Mouse (Mus musculus) CH12.LX (cell line): Measurements from ENCODE around the gene Col7a1. TPM values are rescaled to one million over a fixed set of nuclear protein-coding genes. Genes with fewer than 3 reads are reported as not detected.

Source experiments
- DNase-seq: peaks from one replicate; pipeline ENCODE4 v3.0.0-alpha.2; 2013; ENCODE audit errors: extremely low read depth
- H3K27ac ChIP-seq: 2 replicates; pipeline ENCODE4 v1.5.1; 2012; ENCODE audit warnings: low read depth, mild to moderate bottlenecking, control low read depth, moderate library complexity; ENCODE audit not compliant: insufficient read depth
- H3K27me3 ChIP-seq: replicated peaks from 2 replicates; pipeline ENCODE3; 2012; ENCODE audit warnings: inconsistent platforms
- H3K36me3 ChIP-seq, 2 experiments: replicated peaks in 1 of 2; 2 replicates each; pipeline versions ENCODE3 to v1.6.1; 2012; ENCODE audit warnings: inconsistent platforms in 1 of 2, low read length in 1 of 2, mild to moderate bottlenecking in 1 of 2, mixed read lengths in 1 of 2, moderate library complexity in 1 of 2; ENCODE audit not compliant: control insufficient read depth in 1 of 2, insufficient read depth in 1 of 2
- H3K4me1 ChIP-seq, 2 experiments: 2 replicates each; pipeline ENCODE4 v1.6.1; 2012; ENCODE audit warnings: inconsistent platforms in 1 of 2, moderate library complexity in 1 of 2; ENCODE audit not compliant: insufficient read depth in 2 of 2, control insufficient read depth in 1 of 2
- H3K4me2 ChIP-seq: 2 replicates; pipeline ENCODE4 v1.6.1; 2012; ENCODE audit warnings: low read depth, mild to moderate bottlenecking, control low read depth; ENCODE audit not compliant: poor library complexity, insufficient read depth, severe bottlenecking
- H3K4me3 ChIP-seq, 3 experiments: fragments of 150-350 bp in 1 of 3; sonication (generic) in 1 of 3; replicated peaks in 1 of 3; 2 replicates each; pipeline versions ENCODE3 to v1.5.1; 2011 to 2012; ENCODE audit warnings: low read depth in 2 of 3, low read length in 2 of 3, mild to moderate bottlenecking in 2 of 3, moderate library complexity in 2 of 3, control low read depth in 1 of 3, improper control_type of control experiment in 1 of 3, inconsistent platforms in 1 of 3, mixed read lengths in 1 of 3; ENCODE audit not compliant: poor library complexity in 1 of 3
- H3K79me2 ChIP-seq: replicated peaks from 2 replicates; pipeline ENCODE4 v1.6.1; 2012; ENCODE audit warnings: mild to moderate bottlenecking, moderate library complexity; ENCODE audit not compliant: control insufficient read depth, poor library complexity, insufficient read depth, severe bottlenecking; ENCODE audit errors: extremely low read depth
- H3K9ac ChIP-seq: 2 replicates; pipeline ENCODE4 v1.6.1; 2012; ENCODE audit warnings: low read depth, mild to moderate bottlenecking, control low read depth, moderate library complexity; ENCODE audit not compliant: insufficient read depth
- H3K9me3 ChIP-seq: replicated peaks from 2 replicates; pipeline ENCODE3; 2012; ENCODE audit warnings: low read length, inconsistent platforms, mixed read lengths
- EP300 ChIP-seq: IDR thresholded peaks from 2 replicates; pipeline ENCODE4 v1.6.1; 2011; ENCODE audit warnings: low read length, improper control_type of control experiment
- GABPA ChIP-seq: IDR thresholded peaks from 2 replicates; pipeline ENCODE4 v1.6.1; 2012; ENCODE audit warnings: low read depth, low read length, improper control_type of control experiment, inconsistent platforms; ENCODE audit not compliant: insufficient replicate concordance
- HCFC1 ChIP-seq: IDR thresholded peaks from 2 replicates; pipeline ENCODE4 v1.6.1; 2012; ENCODE audit warnings: low read depth, mild to moderate bottlenecking, inconsistent platforms, low read length, improper control_type of control experiment
- IRF4 ChIP-seq: IDR thresholded peaks from 2 replicates; pipeline ENCODE4 v1.6.1; 2014; ENCODE audit warnings: low read depth, mild to moderate bottlenecking, inconsistent platforms, low read length, improper control_type of control experiment
- KAT2A ChIP-seq: IDR thresholded peaks from 2 replicates; pipeline ENCODE4 v1.6.1; 2012; ENCODE audit warnings: low read length, improper control_type of control experiment, inconsistent platforms; ENCODE audit not compliant: insufficient replicate concordance
- MAX ChIP-seq: IDR thresholded peaks from 2 replicates; pipeline ENCODE4 v1.6.1; 2011; ENCODE audit warnings: low read length, improper control_type of control experiment
- MXI1 ChIP-seq: IDR thresholded peaks from 2 replicates; pipeline ENCODE4 v1.6.1; 2011; ENCODE audit warnings: mild to moderate bottlenecking, low read depth, low read length, improper control_type of control experiment
- MYC ChIP-seq: IDR thresholded peaks from 2 replicates; pipeline ENCODE4 v1.6.1; 2011; ENCODE audit warnings: low read depth, mild to moderate bottlenecking, improper control_type of control experiment, low read length
- POLR2AphosphoS2 ChIP-seq: IDR thresholded peaks from 2 replicates; pipeline ENCODE4 v1.6.1; 2011; ENCODE audit warnings: low read depth, low read length, improper control_type of control experiment
- RAD21 ChIP-seq: IDR thresholded peaks from 2 replicates; pipeline ENCODE4 v1.6.1; 2011; ENCODE audit warnings: low read depth, mild to moderate bottlenecking, low read length, improper control_type of control experiment, moderate library complexity
- RCOR1 ChIP-seq: conservative IDR thresholded peaks from 2 replicates; pipeline ENCODE4 v1.6.1; 2012; ENCODE audit warnings: low read depth, mild to moderate bottlenecking, inconsistent platforms, low read length, improper control_type of control experiment
- SIN3A ChIP-seq: IDR thresholded peaks from 2 replicates; pipeline ENCODE4 v1.6.1; 2012; ENCODE audit warnings: low read length, improper control_type of control experiment, inconsistent platforms
- SMC3 ChIP-seq: IDR thresholded peaks from 2 replicates; pipeline ENCODE4 v1.6.1; 2011; ENCODE audit warnings: low read depth, low read length, improper control_type of control experiment
- TBP ChIP-seq: conservative IDR thresholded peaks from 2 replicates; pipeline ENCODE4 v1.6.1; 2011; ENCODE audit warnings: low read depth, low read length, improper control_type of control experiment
- USF1 ChIP-seq: IDR thresholded peaks from 2 replicates; pipeline ENCODE4 v1.6.1; 2014; ENCODE audit warnings: low read depth, mild to moderate bottlenecking, inconsistent platforms, low read length, improper control_type of control experiment
- ZC3H11A ChIP-seq: IDR thresholded peaks from 2 replicates; pipeline ENCODE4 v1.6.1; 2012; ENCODE audit warnings: low read depth, mild to moderate bottlenecking, inconsistent platforms, low read length, improper control_type of control experiment
- ZKSCAN1 ChIP-seq: IDR thresholded peaks from 2 replicates; pipeline ENCODE4 v1.6.1; 2012; ENCODE audit warnings: low read depth, inconsistent platforms, low read length, improper control_type of control experiment, borderline replicate concordance
- ZMIZ1 ChIP-seq: IDR thresholded peaks from 2 replicates; pipeline ENCODE4 v1.6.1; 2012; ENCODE audit warnings: low read depth, mild to moderate bottlenecking, inconsistent platforms, low read length, improper control_type of control experiment
- ZNF384 ChIP-seq: IDR thresholded peaks from 2 replicates; pipeline ENCODE4 v1.6.1; 2012; ENCODE audit warnings: low read depth, low read length, improper control_type of control experiment, inconsistent platforms
- dilution Hi-C: fragments of 300-500 bp; cut with MboI; formaldehyde crosslinking; loops from 2 replicates; pipeline ENCODE4 v1.14.3; 2020; ENCODE audit warnings: low sequenced_read_pairs; ENCODE audit not compliant: extremely low pct_unique_long_range_greater_than_20kb, extremely low pct_ligation_motif_present
- in situ Hi-C: fragments of 300-500 bp; cut with MboI; formaldehyde crosslinking; loops from 3 replicates; pipeline ENCODE4 v1.14.3; 2019; ENCODE audit warnings: low sequenced_read_pairs, low pct_ligation_motif_present, low pct_unique_long_range_greater_than_20kb, mixed read lengths
- polyA plus RNA-seq: library from polyadenylated mRNA; unstranded; fragments of >175 nt; gene quantifications from 2 replicates; pipeline ENCODE4 v1.2.1, GENCODE M21; 2012; ENCODE audit warnings: low read depth; ENCODE audit not compliant: insufficient read length
- total RNA-seq, 2 experiments: library from RNA; depleted of rRNA; stranded (reverse); fragments of 300-350 nt in 1 of 2; fragments of >200 nt in 1 of 2; gene quantifications; 2 replicates each; pipeline ENCODE4 v1.2.3; 2012 to 2014

Col7a1 gene
- total and polyA plus RNA-seq, 3 experiments, result 0.31 to 2.0 (median 0.98) TPM

DNA sequence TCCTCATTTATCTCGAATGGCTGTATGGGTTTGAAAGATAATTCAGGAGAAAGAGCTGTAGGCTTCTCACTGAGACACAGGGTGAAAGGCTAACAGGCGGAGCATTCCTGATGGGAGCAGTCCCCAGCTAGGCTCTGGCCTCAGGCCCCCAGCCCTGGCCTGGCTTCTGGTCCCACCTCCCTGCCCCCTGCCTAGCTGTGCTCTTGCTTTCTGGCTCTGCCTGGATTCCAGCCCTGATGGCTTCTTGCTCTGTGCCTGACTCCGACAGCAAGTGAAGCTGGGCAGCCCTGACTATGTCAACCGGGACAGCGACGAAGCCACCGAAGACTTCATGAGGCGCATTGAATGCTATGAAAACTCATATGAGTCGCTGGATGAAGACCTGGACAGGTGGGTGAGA lies 54.7 kb downstream of the Col7a1 start:
- H3K27me3 ChIP-seq, result no peaks in the 10 kb centered on the region
- no peaks in the 10 kb centered on the region for H3K9me3 ChIP-seq
- no peaks in the 10 kb centered on the region for H3K79me2 ChIP-seq
- peaks cover 0 to 65% of the 10 kb centered on the region in 2 experiments for H3K36me3 ChIP-seq
- no peak overlapping the region for H3K9ac ChIP-seq
- in situ Hi-C loops, result loop anchor here (5.0 kb wide), 1 partner anchor 39 kb away; no protein-coding TSS in a partner anchor
- no peak overlapping the region for H3K27ac ChIP-seq
- DNase-seq, result no peak
- H3K4me3 ChIP-seq, result no peak overlapping the region
- H3K4me1 ChIP-seq, result peaks cover 0 to 4% of the 10 kb centered on the region in 2 experiments; a peak in 1 of 4 replicates
- no peak overlapping the region for H3K4me2 ChIP-seq
- TF ChIP-seq KAT2A (no peak), ZKSCAN1 (no peak), TBP (no peak), RAD21 (no peak), EP300 (no peak), POLR2AphosphoS2 (no peak), MYC (no peak), ZC3H11A (no peak), SIN3A (no peak), IRF4 (no peak), SMC3 (no peak), ZMIZ1 (no peak)
- dilution Hi-C loops, result no loop called here

DNA sequence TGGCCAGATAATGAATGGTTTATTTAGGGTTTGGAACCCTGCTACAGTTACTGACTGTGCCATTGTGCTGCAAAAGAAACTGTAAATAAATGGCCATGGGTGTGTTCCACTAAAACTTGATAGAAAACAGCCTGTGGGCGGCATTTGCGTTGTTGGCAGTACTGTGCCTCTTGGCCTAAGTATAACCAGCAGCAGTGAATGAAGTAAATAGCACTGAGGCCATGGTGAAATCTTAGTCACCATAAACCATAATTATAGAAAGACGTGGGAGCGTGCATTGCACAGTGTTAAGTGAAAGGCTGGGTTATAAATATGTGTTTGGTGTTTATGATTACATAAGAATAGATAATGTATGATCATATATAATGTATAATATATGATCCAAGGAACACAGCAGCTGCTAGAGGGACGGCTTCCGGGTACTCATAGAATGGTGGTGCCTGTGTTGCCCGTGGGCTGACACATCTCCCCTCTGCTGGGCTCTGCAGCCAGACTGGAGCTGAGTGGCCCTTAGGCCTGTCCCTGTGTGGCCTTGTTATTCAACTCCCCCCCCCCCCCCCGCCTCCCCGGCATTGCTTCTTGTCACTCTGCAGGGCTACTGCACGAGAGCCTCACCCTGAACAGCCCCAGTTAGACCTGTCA lies 55.7 kb downstream of the Col7a1 start:
- Histone ChIP-seq H3K4me3 (no peak overlapping the region), H3K27me3 (no peaks in the 10 kb centered on the region), H3K79me2 (no peaks in the 10 kb centered on the region), H3K27ac (no peak overlapping the region), H3K9me3 (no peaks in the 10 kb centered on the region), H3K4me1 (peaks cover 0 to 4% of the 10 kb centered on the region in 2 experiments; a peak in 1 of 4 replicates), H3K9ac (no peak overlapping the region), H3K4me2 (no peak overlapping the region), H3K36me3 (peaks cover 0 to 74% of the 10 kb centered on the region in 2 experiments)
- DNase-seq, result no peak
- dilution Hi-C loops, result no loop called here
- in situ Hi-C loops, result loop anchor here (5.0 kb wide), 1 partner anchor 38 kb away; no protein-coding TSS in a partner anchor
- TF ChIP-seq RCOR1 (no peak), MXI1 (no peak), POLR2AphosphoS2 (no peak), USF1 (no peak), ZNF384 (no peak), GABPA (no peak), MAX (no peak), HCFC1 (no peak)
